Mouse (Mus musculus): ENCODE data around the gene Lhx5.

GRCm38 (mm10) chr5:120468336-120468735 lies 36.8 kb downstream of the Lhx5 start:
- TF ChIP-seq POLR2A (IDR thresholded peaks at IDR 0.05; ENCODE audit: low read depth, low read length) = no peak
- no peak for TF ChIP-seq CTCF (conservative IDR thresholded peaks at IDR 0.05; ENCODE audit: insufficient read depth, insufficient read length, low read depth, low read length)
